8 mouse cellular contexts compared by ENCODE assay signal in the genomic region with DNA sequence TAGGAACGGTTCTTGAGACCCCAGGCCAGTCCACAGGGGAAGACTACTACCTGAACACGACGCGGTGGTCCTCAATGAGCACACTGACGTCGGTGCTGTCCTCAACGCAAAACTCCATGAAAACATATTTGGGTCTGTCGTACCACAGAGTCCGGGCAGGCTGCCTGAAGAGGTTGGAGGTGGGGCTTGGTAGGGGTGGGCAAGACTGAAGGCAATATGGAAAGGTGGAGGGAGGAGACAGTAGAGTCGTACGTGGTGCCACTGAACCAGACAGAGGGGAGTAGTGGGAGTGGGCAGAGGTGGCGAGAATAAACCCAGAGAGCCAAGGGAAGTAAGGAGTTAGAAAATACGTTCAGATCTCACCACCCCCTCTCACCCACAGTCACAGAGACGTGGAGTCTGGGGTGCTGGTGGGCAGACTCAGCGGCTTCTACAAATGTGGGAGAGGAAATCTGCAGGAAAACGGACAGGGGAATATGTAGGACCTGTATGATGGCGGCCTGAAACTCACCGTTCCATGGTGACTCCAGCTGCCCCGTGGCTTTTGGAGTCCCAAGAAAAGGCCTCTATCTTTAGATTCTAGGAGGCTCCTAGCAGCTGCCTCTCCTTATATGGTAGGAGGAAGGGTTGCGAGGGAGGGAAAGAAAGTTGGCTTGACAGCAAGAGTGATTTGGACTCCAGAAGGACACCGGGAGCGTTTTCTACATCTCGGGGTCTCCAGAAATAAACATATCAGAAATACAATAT. TPM values are rescaled to one million over a fixed set of nuclear protein-coding genes. Genes with fewer than 3 reads are reported as not detected.
DNase-seq lines count a peak whose midpoint lies in the region; ATAC-seq and TF ChIP-seq lines count a peak whose summit lies in the region.

TSS of gene Gm27029 (minus strand) at position 692 of the 747 bp plus-strand sequence.

- H3K27me3 ChIP-seq in forebrain, embryonic 14.5 days (replicated peaks; ENCODE audit: control insufficient read depth, insufficient read depth, low read length) = no peaks in the 10 kb centered on the region
- no peaks in the 10 kb centered on the region for H3K27me3 ChIP-seq in intestine, embryonic 14.5 days (replicated peaks; ENCODE audit: control insufficient read depth, insufficient read depth, low read length)
- no peaks in the 10 kb centered on the region for H3K27me3 ChIP-seq in small intestine, adult 2 months (ENCODE audit: control insufficient read depth, insufficient read depth, low read length)

- H3K4me1 ChIP-seq in forebrain, embryonic 14.5 days (ENCODE audit: control insufficient read depth, insufficient read depth, low read length) = peaks cover 22% of the 10 kb centered on the region
- H3K4me1 ChIP-seq in intestine, embryonic 14.5 days (replicated peaks; ENCODE audit: control insufficient read depth, insufficient read depth, low read length) = peaks cover 18% of the 10 kb centered on the region
- H3K4me1 ChIP-seq in small intestine, adult 2 months (ENCODE audit: control insufficient read depth, insufficient read depth, insufficient read length, low read length) = peaks cover 11% of the 10 kb centered on the region; the same call in 1 of the 2 replicates

- H3K4me2 ChIP-seq in forebrain, embryonic 14.5 days (ENCODE audit: low read length) = peak within 1 kb of the TSS; percentile 89
- H3K4me2 ChIP-seq in intestine, embryonic 14.5 days (ENCODE audit: low read length) = peak within 1 kb of the TSS; percentile 92

- H3K27ac ChIP-seq in forebrain, embryonic 14.5 days (ENCODE audit: low read depth, low read length) = peak within 1 kb of the TSS; percentile 75
- peak within 1 kb of the TSS; percentile 79 for H3K27ac ChIP-seq in intestine, embryonic 14.5 days (ENCODE audit: low read depth)
- H3K27ac ChIP-seq in small intestine, adult 2 months (ENCODE audit: insufficient read depth, low read depth, low read length) = peak within 1 kb of the TSS; percentile 86

- DNase-seq in kidney, adult 11 months = peak; percentile 24
- DNase-seq in kidney, adult 9 months = no peak
- peak; percentile 30 for DNase-seq in Muller cell, postnatal 12 days (ENCODE audit: inconsistent ontology term)
- no peak for DNase-seq in forebrain, embryonic 14.5 days (ENCODE audit: low spot score)
- peak; percentile 62 for DNase-seq in intestine, embryonic 14.5 days (ENCODE audit: low spot score)
- peak; percentile 44 for DNase-seq in lung, postnatal 10 days
- no peak for DNase-seq in adrenal gland, adult (ENCODE audit: inconsistent age in 2 of 2, low spot score in 1 of 2)

- no peak for TF ChIP-seq CTCF in small intestine, adult 2 months (IDR thresholded peaks at IDR 0.05; ENCODE audit: extremely low read depth, insufficient read length, insufficient replicate concordance, low read depth, low read length)

- peak within 1 kb of the TSS; percentile 84 for H3K9ac ChIP-seq in forebrain, embryonic 14.5 days (ENCODE audit: low read length)
- peak within 1 kb of the TSS; percentile 74 for H3K9ac ChIP-seq in intestine, embryonic 14.5 days (ENCODE audit: low read length)

- ATAC-seq in forebrain, embryonic 14.5 days = peak; percentile 32
- ATAC-seq in intestine, embryonic 14.5 days (replicated peaks; ENCODE audit: low FRiP score, low TSS enrichment, low read depth) = peak; percentile 57

- 6% methylated on average over 23 of the region's 23 CpGs for WGBS in forebrain, embryonic 14.5 days
- 4% methylated on average over 23 of the region's 23 CpGs for WGBS in intestine, embryonic 14.5 days
- WGBS in small intestine, adult 2 months = 6% methylated on average over 23 of the region's 23 CpGs

- H3K9me3 ChIP-seq in forebrain, embryonic 14.5 days (replicated peaks; ENCODE audit: control insufficient read depth, low read length) = no peaks in the 10 kb centered on the region
- H3K9me3 ChIP-seq in intestine, embryonic 14.5 days (ENCODE audit: control insufficient read depth, low read length) = no peaks in the 10 kb centered on the region

- H3K4me3 ChIP-seq in forebrain, embryonic 14.5 days (ENCODE audit: low read depth, low read length) = peak within 1 kb of the TSS; percentile 94
- peak within 1 kb of the TSS; percentile 95 for H3K4me3 ChIP-seq in intestine, embryonic 14.5 days (ENCODE audit: low read depth, low read length)
- peak within 1 kb of the TSS; percentile 96 for H3K4me3 ChIP-seq in small intestine, adult 2 months (ENCODE audit: low read depth, low read length)

- no peak for TF ChIP-seq POLR2A in small intestine, adult 2 months (IDR thresholded peaks at IDR 0.05; ENCODE audit: low read depth, low read length)

- H3K36me3 ChIP-seq in forebrain, embryonic 14.5 days (ENCODE audit: control insufficient read depth, insufficient read depth, low read length) = 0 out of 2 replicates have a peak, but pooled peaks cover 4% of the 10 kb centered on the region
- H3K36me3 ChIP-seq in intestine, embryonic 14.5 days (ENCODE audit: control insufficient read depth, insufficient read depth, low read length) = peaks cover 4% of the 10 kb centered on the region; the same call in 1 of the 2 replicates
- H3K36me3 ChIP-seq in small intestine, adult 2 months (ENCODE audit: control insufficient read depth, insufficient read depth, low read length) = 0 out of 2 replicates have a peak, but pooled peaks cover under 1% of the 10 kb centered on the region

RNA-seq across cellular contexts. Expression of gene Gm27029, which starts in this region (rescaled TPM):
- 6.8 and 7.3 TPM in 2 replicates for polyA plus RNA-seq in forebrain, embryonic 14.5 days (2014; fragmentation: Nextera tagmentation; extraction: Ambion mirVana)
- polyA plus RNA-seq in intestine, embryonic 14.5 days (2014; fragmentation: Nextera tagmentation; extraction: Ambion mirVana) = 8.6 and 9.6 TPM in 2 replicates
- 0.11 TPM in 1 of 2 replicates, not detected in the other for polyA plus RNA-seq in small intestine, adult 2 months (2012; rRNA removed)

Comparison
In these comparisons a context has a peak if more than half of its experiments do, and no peak if none do; other contexts are left out.
1. DNase-seq: peak in kidney, adult 11 months (single experiment), Muller cell, postnatal 12 days (single experiment), intestine, embryonic 14.5 days (single experiment) and lung, postnatal 10 days (single experiment); none in kidney, adult 9 months (single experiment), forebrain, embryonic 14.5 days (single experiment) and adrenal gland, adult (0 of 2).
2. Peak in every context shown above with its lines, with median percentiles within 50 percentile points of each other: H3K27ac ChIP-seq and H3K4me3 ChIP-seq.